Mouse (Mus musculus) small intestine, adult 2 months (tissue): ENCODE results near the gene Prkag1. TPM values are rescaled to one million over a fixed set of nuclear protein-coding genes. Genes with fewer than 3 reads are reported as not detected.

Experiments used
- H3K27ac ChIP-seq: fragments of 200-500 bp; 2 replicates; pipeline ENCODE4 v1.5.1; 2012; ENCODE audit warnings: low read depth, low read length, control low read depth, inconsistent platforms; ENCODE audit not compliant: insufficient read depth
- H3K27me3 ChIP-seq: fragments of 200-500 bp; 2 replicates; pipeline ENCODE4 v1.6.1; 2012; ENCODE audit warnings: mild to moderate bottlenecking, moderate library complexity, low read length, inconsistent platforms; ENCODE audit not compliant: control insufficient read depth, insufficient read depth
- H3K36me3 ChIP-seq: fragments of 200-500 bp; 2 replicates; pipeline ENCODE4 v1.6.1; 2012; ENCODE audit warnings: mild to moderate bottlenecking, low read length, control low read depth, inconsistent platforms; ENCODE audit not compliant: control insufficient read depth, insufficient read depth
- H3K4me1 ChIP-seq: fragments of 200-500 bp; 2 replicates; pipeline ENCODE4 v1.6.1; 2012; ENCODE audit warnings: low read length, inconsistent platforms, mixed read lengths; ENCODE audit not compliant: control insufficient read depth, insufficient read depth, insufficient read length
- H3K4me3 ChIP-seq: fragments of 200-500 bp; 2 replicates; pipeline ENCODE4 v1.5.1; 2012; ENCODE audit warnings: low read depth, mild to moderate bottlenecking, control low read depth, inconsistent platforms, low read length, moderate library complexity
- CTCF ChIP-seq: fragments of 200-500 bp; IDR thresholded peaks from 2 replicates; pipeline ENCODE4 v1.5.1; 2012; ENCODE audit warnings: low read depth, mild to moderate bottlenecking, control low read depth, inconsistent platforms, low read length, moderate library complexity, mixed read lengths; ENCODE audit not compliant: insufficient replicate concordance, insufficient read length; ENCODE audit errors: extremely low read depth
- POLR2A ChIP-seq: fragments of 200-500 bp; IDR thresholded peaks from 2 replicates; pipeline ENCODE4 v1.6.1; 2012; ENCODE audit warnings: low read depth, mild to moderate bottlenecking, control low read depth, inconsistent platforms, low read length, moderate library complexity
- WGBS: fragments of 180-500 bp; shearing (Covaris S2); methylation state at CpG from one replicate; pipeline ENCODE4 v1.1.7; 2018; 5-methylcytosine and 5-hydroxymethylcytosine counted together
- polyA plus RNA-seq: library from polyadenylated mRNA; depleted of rRNA; stranded (reverse); fragments of >200 nt; gene quantifications from 2 replicates; pipeline ENCODE4 v1.2.3, GENCODE M21; 2012; rRNA removed

Prkag1 gene
- 34.0 and 65.7 TPM in 2 replicates for polyA plus RNA-seq

DNA sequence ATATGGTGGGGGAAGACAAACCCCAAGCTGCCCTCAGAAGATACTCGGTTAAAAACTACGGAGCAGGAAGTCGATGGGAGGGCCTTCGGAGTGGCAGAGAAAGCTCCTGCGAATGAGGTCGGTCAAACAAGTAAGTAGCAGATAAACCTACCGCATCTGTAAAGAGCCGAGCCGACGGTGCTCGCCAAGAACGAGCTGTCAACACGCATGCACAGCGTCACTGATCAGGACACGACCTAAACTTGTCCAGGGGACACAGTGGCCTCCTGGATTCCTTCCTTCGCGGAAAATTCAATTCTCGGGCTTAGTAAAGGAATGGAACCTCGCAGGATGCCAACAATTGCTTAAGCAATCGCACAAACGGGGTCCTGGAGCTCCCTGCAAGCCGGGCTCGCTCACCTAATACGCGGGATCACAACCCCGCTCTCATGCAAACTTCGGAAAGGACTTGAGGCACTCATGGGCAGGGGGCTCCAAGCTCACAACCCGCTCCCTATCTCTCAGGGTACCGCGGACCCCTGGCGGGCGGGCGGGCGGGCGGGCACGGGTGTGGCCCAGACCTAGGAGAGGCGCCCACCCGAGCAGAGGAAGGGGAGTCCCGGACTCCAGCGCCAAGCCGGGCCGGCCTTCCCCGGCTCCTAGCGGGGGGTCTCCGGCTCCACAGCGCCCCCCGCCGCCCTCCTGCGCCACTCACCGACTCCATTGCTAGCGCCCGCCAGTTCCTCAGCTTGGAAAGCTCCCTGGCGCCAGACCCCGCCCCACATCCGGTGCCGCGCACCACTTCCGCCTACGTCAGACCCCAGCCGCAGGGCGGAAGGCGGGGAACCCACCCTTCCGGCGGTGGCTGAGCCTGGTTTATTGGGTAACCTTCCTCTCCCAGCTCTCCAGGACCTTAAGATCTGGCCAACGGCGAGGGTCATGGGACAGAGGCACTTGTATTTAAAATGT is at the start of gene Prkag1:
Prkag1 (minus strand) TSS at position 786 of the 948 bp plus-strand sequence.
- TF ChIP-seq CTCF (peak; percentile 13; the same call in 1 of the 2 replicates), POLR2A (peak; percentile 67)
- Histone ChIP-seq H3K4me1 (peaks cover 9% of the 10 kb centered on the region), H3K27me3 (no peaks in the 10 kb centered on the region), H3K4me3 (peak within 1 kb of the TSS; percentile 95), H3K27ac (peak within 1 kb of the TSS; percentile 86), H3K36me3 (peaks cover 32% of the 10 kb centered on the region)
- under 1% methylated on average over 65 of the region's 66 CpGs for WGBS

DNA sequence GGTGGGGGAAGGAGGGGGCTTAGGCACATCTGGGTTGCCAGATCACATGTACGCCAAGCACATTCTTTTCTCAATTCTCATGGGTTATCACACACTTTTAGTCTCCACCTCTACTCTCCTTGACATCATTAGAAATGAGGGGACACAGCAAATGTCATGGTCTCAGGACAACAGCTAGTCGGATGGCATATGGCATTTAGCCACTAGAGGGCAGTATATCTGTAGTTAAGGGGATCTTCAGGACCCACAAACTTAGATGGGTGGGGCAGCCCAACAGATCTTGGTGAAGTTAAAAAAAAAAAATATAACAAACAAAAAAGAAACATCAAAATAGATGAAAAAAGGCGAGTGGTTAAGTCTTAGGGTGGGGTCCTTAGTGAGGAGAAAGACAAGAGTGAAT is 46.0 kb upstream of the Prkag1 start:
- no peak overlapping the region for H3K27ac ChIP-seq
- 14% methylated on average over 3 of the region's 3 CpGs for WGBS
- peak; percentile 13; the same call in 1 of the 2 replicates for TF ChIP-seq CTCF
- no peak for TF ChIP-seq POLR2A
- no peaks in the 10 kb centered on the region for H3K27me3 ChIP-seq
- H3K36me3 ChIP-seq, result peaks cover 9% of the 10 kb centered on the region
- H3K4me3 ChIP-seq, result no peak overlapping the region
- H3K4me1 ChIP-seq, result no peaks in the 10 kb centered on the region; the same call in 1 of the 2 replicates

DNA sequence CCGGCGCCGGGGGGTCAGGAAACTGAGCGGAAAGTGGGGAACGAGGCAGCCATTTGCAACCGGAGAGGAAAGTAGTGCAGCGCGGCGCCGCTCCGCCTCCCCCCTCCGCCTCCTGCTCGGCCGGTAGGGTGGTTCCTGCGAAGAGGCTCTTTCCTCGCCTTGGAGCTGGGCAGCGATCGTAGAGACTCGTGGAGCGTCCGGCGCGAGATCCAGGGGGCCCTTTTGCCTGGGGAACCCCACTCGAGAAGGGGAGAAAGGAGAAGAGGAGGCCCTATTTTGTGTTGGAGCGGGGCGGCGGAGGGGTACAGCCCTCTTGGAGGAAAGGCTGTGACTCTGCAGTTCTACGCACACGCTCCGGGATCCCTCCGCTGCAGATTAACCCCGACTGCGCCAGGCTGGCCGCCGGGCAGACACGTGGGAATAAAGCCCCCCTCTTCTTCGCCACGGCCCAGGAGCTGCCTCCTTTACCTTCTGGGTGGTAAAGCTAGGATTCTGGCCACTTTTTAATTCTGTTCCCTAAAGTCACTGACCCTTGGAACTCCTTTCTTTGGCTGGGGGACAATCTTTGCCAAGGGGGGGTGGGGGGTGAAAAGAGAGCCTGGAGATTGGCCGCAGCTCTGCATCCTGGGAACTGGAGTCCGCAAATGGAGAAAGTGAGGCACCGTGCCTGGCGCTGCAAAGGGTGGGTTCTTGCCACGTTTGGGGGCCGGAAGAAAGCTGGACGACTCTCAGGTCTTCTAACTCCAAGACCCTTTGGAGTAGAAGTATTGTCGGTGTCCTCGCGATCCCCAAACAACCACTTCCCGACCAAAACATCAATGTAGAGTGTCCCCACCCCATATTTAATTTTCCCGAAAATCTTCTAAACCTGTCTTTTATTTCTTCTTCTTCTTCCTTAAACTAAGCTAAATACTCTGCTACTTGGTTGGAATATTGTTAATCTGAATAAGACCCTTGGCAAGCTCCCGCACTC is 40.9 kb upstream of the Prkag1 start:
- Histone ChIP-seq H3K27ac (peak overlapping the region; percentile 98), H3K4me1 (peaks cover 11% of the 10 kb centered on the region), H3K36me3 (no peaks in the 10 kb centered on the region), H3K27me3 (no peaks in the 10 kb centered on the region), H3K4me3 (peak overlapping the region; percentile 98)
- no peak for TF ChIP-seq CTCF
- TF ChIP-seq POLR2A, result peak; percentile 7; the same call in 1 of the 2 replicates
- 1% methylated on average over 51 of the region's 51 CpGs for WGBS

GRCm38 (mm10) chr15:98871070-98871915 is 40.0 kb upstream of the Prkag1 start, which contains the start of gene Kmt2d:
TSS of gene Kmt2d (minus strand) at chr15:98871204.
- under 1% methylated on average over 82 of the region's 94 CpGs for WGBS
- H3K27me3 ChIP-seq, result no peaks in the 10 kb centered on the region
- peaks cover 5% of the 10 kb centered on the region; the same call in 1 of the 2 replicates for H3K36me3 ChIP-seq
- peaks cover 11% of the 10 kb centered on the region for H3K4me1 ChIP-seq
- H3K4me3 ChIP-seq, result peak within 1 kb of the TSS; percentile 98
- peak within 1 kb of the TSS; percentile 98 for H3K27ac ChIP-seq
- no peak for TF ChIP-seq POLR2A
- TF ChIP-seq CTCF, result no peak

- peak overlapping the region; percentile 98 for H3K27ac ChIP-seq
- H3K4me1 ChIP-seq, result peaks cover 11% of the 10 kb centered on the region
- under 1% methylated on average over 16 of the region's 16 CpGs for WGBS
- no peaks in the 10 kb centered on the region for H3K27me3 ChIP-seq
- peak overlapping the region; percentile 98 for H3K4me3 ChIP-seq
- H3K36me3 ChIP-seq, result peaks cover 14% of the 10 kb centered on the region
- TF ChIP-seq POLR2A (no peak), CTCF (no peak)
These were observed 39.1 kb upstream of the Prkag1 start for GRCm38 (mm10) chr15:98870179-98871069.
